Mouse (Mus musculus) hindbrain, postnatal 0 days (tissue): Measurements from ENCODE around the gene Ptpdc1. TPM values are rescaled to one million over a fixed set of nuclear protein-coding genes. Genes with fewer than 3 reads are reported as not detected.

Experiments used
- ATAC-seq: fragments of 200-750 bp; cut with Nextera tagmentation; 2 replicates; pipeline ENCODE4 v1.8.0; 2017; ENCODE audit warnings: mild to moderate bottlenecking, moderate TSS enrichment, moderate library complexity
- DNase-seq: peaks from one replicate; pipeline ENCODE4 v3.0.0-alpha.2; 2015; ENCODE audit warnings: low spot score
- H3K27ac ChIP-seq: fragments of 300-500 bp; sonication (generic); 2 replicates; pipeline ENCODE4 v1.5.1; 2014; ENCODE audit warnings: mild to moderate bottlenecking
- H3K27me3 ChIP-seq: fragments of 300-500 bp; sonication (generic); 2 replicates; pipeline ENCODE4 v1.6.1; 2014; ENCODE audit warnings: low read length, mixed read lengths; ENCODE audit not compliant: insufficient read depth
- H3K36me3 ChIP-seq: fragments of 300-500 bp; sonication (generic); 2 replicates; pipeline ENCODE4 v1.6.1; 2014; ENCODE audit warnings: low read length, mixed read lengths; ENCODE audit not compliant: insufficient read depth
- H3K4me1 ChIP-seq: fragments of 300-500 bp; sonication (generic); 2 replicates; pipeline ENCODE4 v1.6.1; 2014; ENCODE audit warnings: antibody characterized with exemption, low read length, mixed read lengths; ENCODE audit not compliant: insufficient read depth
- H3K4me2 ChIP-seq: fragments of 300-500 bp; sonication (generic); 2 replicates; pipeline ENCODE4 v1.6.1; 2014; ENCODE audit warnings: low read depth, mild to moderate bottlenecking, low read length, moderate library complexity, mixed read lengths
- H3K4me3 ChIP-seq: fragments of 300-500 bp; sonication (generic); 2 replicates; pipeline ENCODE4 v1.5.1; 2014; ENCODE audit warnings: low read length
- H3K9ac ChIP-seq: fragments of 300-500 bp; sonication (generic); replicated peaks from 2 replicates; pipeline ENCODE4 v1.6.1; 2014; ENCODE audit warnings: mild to moderate bottlenecking, low read length, moderate library complexity, mixed read lengths
- H3K9me3 ChIP-seq: fragments of 300-500 bp; sonication (generic); 2 replicates; pipeline ENCODE4 v1.6.1; 2016; ENCODE audit warnings: low read length, mixed read lengths
- CTCF ChIP-seq: IDR thresholded peaks from 2 replicates; pipeline ENCODE4 v1.5.1; 2016; ENCODE audit warnings: antibody characterized with exemption, control low read depth, low read depth
- WGBS: fragments of 180-500 bp; shearing (Covaris S2); extraction: QIAGEN DNeasy Blood & Tissue Kit; methylation state at CpG from one replicate; pipeline ENCODE4 v1.1.7; 2014; 5-methylcytosine and 5-hydroxymethylcytosine counted together
- polyA plus RNA-seq: library from polyadenylated mRNA; unstranded; fragments of >200 nt; fragmentation: Nextera tagmentation; extraction: Ambion mirVana; gene quantifications from 2 replicates; pipeline ENCODE4 v1.2.1, GENCODE M21; 2015
- total RNA-seq: library from RNA; depleted of rRNA; stranded (reverse); fragments of >200 nt; gene quantifications from 2 replicates; pipeline ENCODE4 v1.2.3, GENCODE M21; 2014; rRNA removed

Ptpdc1 gene
- total RNA-seq (16.3 and 30.8 TPM in 2 replicates), polyA plus RNA-seq (13.0 and 13.5 TPM in 2 replicates)

DNA sequence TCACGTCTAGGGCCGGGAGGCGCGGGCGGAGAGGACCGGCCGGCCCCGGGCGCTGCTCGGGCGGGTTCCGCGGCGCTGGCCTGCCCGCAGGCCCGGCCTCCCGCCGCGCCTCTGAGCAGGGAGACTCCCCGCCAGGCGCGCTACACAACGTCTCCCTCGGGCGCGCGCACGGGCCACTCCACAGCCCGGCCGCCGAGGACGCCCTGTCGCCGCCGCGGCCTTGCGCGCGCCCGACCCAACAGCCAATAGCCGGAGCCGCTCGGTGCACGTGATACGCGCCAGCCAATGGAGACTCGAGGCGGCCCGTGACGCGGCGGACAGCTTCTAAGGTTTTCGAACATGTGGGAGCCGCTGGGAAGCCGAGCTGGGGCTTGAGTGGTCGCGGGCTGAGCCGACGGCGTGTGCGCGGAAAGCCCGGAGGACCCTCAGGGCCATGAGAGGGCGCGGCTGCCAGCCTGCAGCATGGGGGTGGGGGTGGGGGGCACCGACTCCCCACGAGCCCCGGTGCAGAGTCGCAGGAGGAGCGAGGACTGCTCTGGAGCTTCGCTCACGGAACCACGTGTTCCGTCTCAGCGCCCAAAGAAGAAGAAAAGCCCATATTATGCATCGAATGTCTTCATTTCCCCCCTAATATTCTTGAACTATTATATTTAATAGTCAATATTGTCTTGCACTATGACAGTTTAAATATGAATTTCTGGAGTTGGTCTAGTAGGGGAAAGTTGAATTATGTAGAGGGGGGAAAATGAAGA is at the start of gene Ptpdc1:
TSS of gene Ptpdc1 (minus strand) at position 232 of the 752 bp plus-strand sequence.
- under 1% methylated on average over 70 of the region's 76 CpGs for WGBS
- no peak for TF ChIP-seq CTCF
- ATAC-seq, result peak; percentile 100

DNA sequence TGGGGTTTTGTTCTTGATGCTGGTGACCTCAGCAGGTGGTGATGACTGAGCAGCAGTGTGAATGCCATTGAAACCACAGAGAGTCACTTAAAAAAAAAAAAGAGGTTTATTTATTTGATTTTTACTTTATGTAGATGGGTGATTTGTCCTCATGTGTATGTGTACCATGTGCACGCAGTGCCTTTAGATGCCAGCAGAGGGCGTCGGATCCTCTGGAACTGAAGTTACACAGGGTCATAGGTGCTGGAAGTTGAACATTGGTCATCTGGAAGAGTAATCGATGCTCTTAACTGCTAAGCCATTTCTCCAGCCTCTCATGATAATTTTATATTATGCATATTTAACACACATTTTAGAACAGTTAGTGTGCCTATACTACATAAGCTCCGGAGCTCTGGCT is 49.1 kb upstream of the Ptpdc1 start:
- Histone ChIP-seq H3K36me3 (no peaks in the 10 kb centered on the region), H3K4me2 (no peak overlapping the region), H3K4me1 (no peaks in the 10 kb centered on the region), H3K9me3 (no peaks in the 10 kb centered on the region), H3K4me3 (no peak overlapping the region), H3K27ac (no peak overlapping the region), H3K27me3 (peaks cover 33% of the 10 kb centered on the region), H3K9ac (no peak overlapping the region)
- DNase-seq, result no peak
- TF ChIP-seq CTCF, result peak; percentile 33
- WGBS, result 89% methylated on average over 5 of the region's 5 CpGs
- no peak for ATAC-seq

More for the DNA sequence above, at the start of gene Ptpdc1:
- Histone ChIP-seq H3K9me3 (no peaks in the 10 kb centered on the region), H3K4me2 (peak within 1 kb of the TSS; percentile 67), H3K36me3 (no peaks in the 10 kb centered on the region), H3K27ac (peak within 1 kb of the TSS; percentile 91), H3K4me3 (peak within 1 kb of the TSS; percentile 89), H3K9ac (peak within 1 kb of the TSS; percentile 91), H3K27me3 (no peaks in the 10 kb centered on the region), H3K4me1 (no peaks in the 10 kb centered on the region)
- peak; percentile 98 for DNase-seq

DNA sequence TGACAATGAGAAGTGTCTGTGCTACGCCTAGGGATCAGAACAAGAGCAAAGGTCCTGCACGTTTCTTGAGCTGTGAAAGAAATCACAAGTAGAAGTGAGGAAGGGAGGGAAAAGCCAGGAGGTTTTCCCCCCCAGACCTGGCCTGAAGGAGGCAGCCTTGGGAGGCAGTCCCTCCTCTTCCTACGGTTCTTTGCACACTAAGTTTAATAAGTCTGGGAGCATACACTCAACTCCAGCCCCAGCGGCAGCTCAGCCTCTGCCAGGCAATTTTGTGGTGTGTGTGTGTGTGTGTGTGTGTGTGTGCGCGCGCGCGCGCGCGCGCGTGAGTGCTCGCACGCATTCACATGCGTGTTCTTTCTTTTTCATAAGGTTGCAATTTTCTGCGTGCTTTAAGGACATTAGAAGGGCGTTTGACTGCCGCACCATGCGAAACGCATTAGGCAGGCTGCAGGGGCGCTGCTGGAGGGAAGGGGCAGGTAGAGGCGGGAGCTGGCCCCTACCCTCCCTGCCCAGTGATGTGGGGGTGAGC is 46.9 kb upstream of the Ptpdc1 start:
- H3K4me3 ChIP-seq, result peak overlapping the region; percentile 22
- peaks cover 51% of the 10 kb centered on the region for H3K27me3 ChIP-seq
- peak overlapping the region; percentile 41 for H3K4me2 ChIP-seq
- no peak overlapping the region for H3K9ac ChIP-seq
- ATAC-seq, result peak; percentile 41; the same call in 1 of the 2 replicates
- H3K36me3 ChIP-seq, result no peaks in the 10 kb centered on the region
- H3K9me3 ChIP-seq, result no peaks in the 10 kb centered on the region
- no peak for TF ChIP-seq CTCF
- H3K27ac ChIP-seq, result no peak overlapping the region
- WGBS, result 2% methylated on average over 24 of the region's 24 CpGs
- H3K4me1 ChIP-seq, result 0 out of 2 replicates have a peak, but pooled peaks cover 7% of the 10 kb centered on the region
- peak; percentile 37 for DNase-seq

DNA sequence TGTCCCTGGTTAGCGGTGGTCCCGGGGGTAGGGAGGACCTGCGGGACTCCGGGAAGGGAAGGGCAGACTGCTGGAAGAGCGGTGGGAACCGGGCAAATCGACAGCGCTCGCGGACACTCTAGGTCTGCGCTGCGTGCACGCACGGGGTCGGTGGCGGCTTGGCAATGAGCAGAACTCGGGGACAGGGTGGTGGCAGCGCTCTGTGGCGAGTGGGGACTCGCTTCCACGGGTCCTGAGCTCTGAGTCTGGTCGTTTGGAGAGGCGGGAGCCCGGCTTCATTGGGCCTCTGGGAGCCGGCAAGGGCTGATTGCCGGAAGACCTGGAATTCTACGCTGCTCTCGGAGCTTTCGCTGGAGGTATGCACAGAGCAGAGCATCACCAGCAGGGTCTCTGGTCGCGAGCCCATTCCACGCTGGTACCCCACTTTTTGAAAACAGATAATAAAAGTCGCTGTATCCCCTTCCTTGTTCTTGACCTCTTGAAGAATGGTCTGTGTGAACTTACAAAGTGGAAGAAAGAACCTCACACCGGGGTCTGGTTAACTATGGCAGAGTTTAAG is 43.6 kb upstream of the Ptpdc1 start:
- H3K4me1 ChIP-seq, result 0 out of 2 replicates have a peak, but pooled peaks cover 13% of the 10 kb centered on the region
- no peak for DNase-seq
- ATAC-seq, result no peak
- peak overlapping the region; percentile 34; the same call in 1 of the 2 replicates for H3K4me2 ChIP-seq
- peaks cover 71% of the 10 kb centered on the region for H3K27me3 ChIP-seq
- TF ChIP-seq CTCF, result no peak
- no peaks in the 10 kb centered on the region for H3K36me3 ChIP-seq
- H3K9ac ChIP-seq, result no peak overlapping the region
- H3K27ac ChIP-seq, result no peak overlapping the region
- no peaks in the 10 kb centered on the region for H3K9me3 ChIP-seq
- peak overlapping the region; percentile 13 for H3K4me3 ChIP-seq
- WGBS, result under 1% methylated on average over 34 of the region's 34 CpGs

DNA sequence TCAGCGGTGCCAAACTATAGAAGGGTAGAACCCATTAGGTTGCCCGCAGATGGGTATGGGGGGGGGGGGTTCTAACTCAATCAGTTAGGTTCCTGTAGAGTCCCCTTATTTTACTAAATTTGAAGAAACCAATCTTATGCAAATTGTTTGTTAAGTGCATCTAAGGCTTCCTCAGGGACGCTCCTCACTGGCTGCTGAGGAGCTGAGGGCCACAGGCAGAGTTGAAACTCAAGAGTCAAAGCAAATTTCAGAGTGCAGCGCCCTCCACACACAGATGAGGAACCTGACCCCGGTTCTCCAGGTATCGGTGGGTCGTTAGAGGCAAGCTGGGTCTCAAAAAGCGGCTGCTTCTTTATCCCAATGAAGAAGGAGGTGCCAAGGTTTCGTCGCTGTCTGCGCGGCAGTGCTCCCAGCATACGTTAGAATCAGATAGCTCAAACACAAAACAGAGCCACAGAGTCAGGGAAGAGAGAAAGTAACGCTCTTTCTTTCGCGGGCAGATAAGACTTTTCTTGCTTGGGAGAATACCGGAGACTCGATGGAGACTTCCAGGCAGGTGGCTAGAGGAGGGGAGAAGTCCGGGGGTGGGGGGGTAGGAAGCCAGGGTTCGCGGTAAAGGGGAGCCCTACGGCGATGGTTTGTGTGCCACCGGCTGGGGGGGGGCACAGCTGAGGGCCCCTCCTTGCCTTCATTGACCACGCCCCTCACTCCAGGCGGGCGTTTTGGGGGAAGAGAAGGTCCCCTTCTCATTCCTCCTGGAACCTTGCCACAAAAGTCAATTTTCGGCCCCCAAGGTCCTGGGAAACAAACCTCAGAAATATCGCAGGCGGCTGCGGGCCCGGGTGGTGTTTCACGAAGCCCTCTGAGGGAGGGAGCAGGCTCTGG is 42.9 kb upstream of the Ptpdc1 start:
- Histone ChIP-seq H3K4me3 (peak overlapping the region; percentile 13), H3K9ac (no peak overlapping the region), H3K27me3 (peaks cover 71% of the 10 kb centered on the region), H3K9me3 (no peaks in the 10 kb centered on the region), H3K4me1 (0 out of 2 replicates have a peak, but pooled peaks cover 13% of the 10 kb centered on the region), H3K4me2 (peak overlapping the region; percentile 34; the same call in 1 of the 2 replicates), H3K36me3 (no peaks in the 10 kb centered on the region), H3K27ac (no peak overlapping the region)
- ATAC-seq (no peak), DNase-seq (no peak)
- no peak for TF ChIP-seq CTCF
- WGBS, result 2% methylated on average over 33 of the region's 33 CpGs

DNA sequence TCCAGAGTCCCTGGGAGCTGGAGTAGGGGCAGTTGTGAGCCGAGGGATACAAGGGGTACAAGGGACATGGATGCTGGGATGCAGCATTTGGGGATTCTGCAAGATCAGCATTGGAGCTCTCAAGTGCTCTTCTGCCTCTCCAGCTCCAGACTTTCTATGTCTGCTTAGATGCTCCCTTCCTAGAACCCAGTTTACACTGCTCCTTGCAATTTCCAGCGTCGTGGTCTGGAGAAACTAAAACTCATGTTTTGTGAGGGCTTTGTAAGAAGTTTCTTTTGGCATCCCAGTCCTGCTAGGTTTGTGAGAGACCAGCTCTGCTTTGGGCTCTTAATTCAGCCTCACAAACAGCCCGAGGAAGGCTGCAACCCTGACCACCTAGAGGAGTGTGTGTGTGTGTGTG is 42.0 kb upstream of the Ptpdc1 start:
- ATAC-seq, result no peak
- H3K27me3 ChIP-seq, result peaks cover 74% of the 10 kb centered on the region

More for the DNA sequence above, 42.0 kb upstream of the Ptpdc1 start:
- H3K36me3 ChIP-seq, result no peaks in the 10 kb centered on the region
- no peaks in the 10 kb centered on the region for H3K9me3 ChIP-seq
- 6% methylated on average over 4 of the region's 4 CpGs for WGBS
- no peak for DNase-seq
- H3K9ac ChIP-seq, result no peak overlapping the region
- TF ChIP-seq CTCF, result no peak
- no peak overlapping the region for H3K4me2 ChIP-seq
- H3K27ac ChIP-seq, result no peak overlapping the region
- H3K4me3 ChIP-seq, result no peak overlapping the region
- H3K4me1 ChIP-seq, result 0 out of 2 replicates have a peak, but pooled peaks cover 13% of the 10 kb centered on the region
